Mouse (Mus musculus): ENCODE measurements around the gene Masp2. TPM values are rescaled to one million over a fixed set of nuclear protein-coding genes. Genes with fewer than 3 reads are reported as not detected.

Gene Masp2
- total and polyA plus RNA-seq, 3 experiments = 0.11 to 0.85 (median 0.21) TPM

- Histone ChIP-seq H3K27ac (ENCODE audit: insufficient read depth, low read depth) (no peak overlapping the region), H3K9me3 (replicated peaks; ENCODE audit: low read length) (no peaks in the 10 kb centered on the region), H3K4me2 (ENCODE audit: insufficient read depth, low read depth, poor library complexity, severe bottlenecking) (peak overlapping the region; percentile 95; the same call in 1 of the 2 replicates), H3K79me2 (replicated peaks; ENCODE audit: control insufficient read depth, extremely low read depth, insufficient read depth, poor library complexity, severe bottlenecking) (peaks cover 70% of the 10 kb centered on the region), H3K27me3 (replicated peaks) (no peaks in the 10 kb centered on the region), H3K4me3 (replicated peaks in 1 of 3; ENCODE audit: low read depth in 2 of 3, low read length in 2 of 3, poor library complexity in 1 of 3) (peak overlapping the region in 1 of 3 experiments; percentile 94), H3K4me1 (ENCODE audit: control insufficient read depth in 1 of 2, insufficient read depth in 2 of 2) (peaks cover 6 to 59% of the 10 kb centered on the region in 2 experiments), H3K36me3 (replicated peaks in 1 of 2; ENCODE audit: control insufficient read depth in 1 of 2, insufficient read depth in 1 of 2, low read length in 1 of 2) (peaks cover 55 to 64% of the 10 kb centered on the region in 2 experiments), H3K9ac (ENCODE audit: insufficient read depth, low read depth) (no peak overlapping the region; the same call in 1 of the 2 replicates)
- dilution Hi-C loops (cut with MboI; ENCODE audit: extremely low pct_ligation_motif_present, extremely low pct_unique_long_range_greater_than_20kb, low sequenced_read_pairs) = no loop called here
- in situ Hi-C loops (cut with MboI; ENCODE audit: low pct_ligation_motif_present, low pct_unique_long_range_greater_than_20kb, low sequenced_read_pairs) = loop anchor here (25.0 kb wide), 1 partner anchor 461 kb away; the partner anchor contains the start of genes Fbxo2, Fbxo44 and Fbxo6
- TF ChIP-seq ELF1 (IDR thresholded peaks at IDR 0.05; ENCODE audit: low read depth, low read length) (no peak), USF1 (IDR thresholded peaks at IDR 0.05; ENCODE audit: low read depth, low read length) (no peak), RAD21 (IDR thresholded peaks at IDR 0.05; ENCODE audit: low read depth, low read length) (no peak), TBP (conservative IDR thresholded peaks at IDR 0.05; ENCODE audit: low read depth, low read length) (no peak), POLR2AphosphoS2 (IDR thresholded peaks at IDR 0.05; ENCODE audit: low read depth, low read length) (0 out of 2 replicates have a peak, but pooled peaks have one; percentile 41), POLR2A (IDR thresholded peaks at IDR 0.05; ENCODE audit: low read depth, low read length) (no peak)
- DNase-seq (ENCODE audit: extremely low read depth) = no peak
These were observed 21.3 kb downstream of the Masp2 start for GRCm38 (mm10) chr4:148623609-148624008.

GRCm38 (mm10) chr4:148625010-148625409, 22.7 kb downstream of the Masp2 start:
- H3K9ac ChIP-seq (ENCODE audit: insufficient read depth, low read depth) = peak overlapping the region; percentile 99
- no peaks in the 10 kb centered on the region for H3K27me3 ChIP-seq (replicated peaks)
- TF ChIP-seq USF2 (conservative IDR thresholded peaks at IDR 0.05; ENCODE audit: low read depth, low read length) (no peak), MAX (IDR thresholded peaks at IDR 0.05; ENCODE audit: low read length) (no peak), IRF4 (IDR thresholded peaks at IDR 0.05; ENCODE audit: low read depth, low read length) (no peak), E2F4 (IDR thresholded peaks at IDR 0.05; ENCODE audit: insufficient replicate concordance, low read depth, low read length) (no peak), JUND (conservative IDR thresholded peaks at IDR 0.05; ENCODE audit: low read depth, low read length) (no peak), SIN3A (IDR thresholded peaks at IDR 0.05; ENCODE audit: low read length) (no peak), MAFK (IDR thresholded peaks at IDR 0.05; ENCODE audit: insufficient replicate concordance, low read length) (no peak), ZMIZ1 (IDR thresholded peaks at IDR 0.05; ENCODE audit: low read depth, low read length) (no peak), GABPA (IDR thresholded peaks at IDR 0.05; ENCODE audit: insufficient replicate concordance, low read depth, low read length) (no peak)
- peak overlapping the region; percentile 71 to 94 (median 87) for H3K4me3 ChIP-seq (replicated peaks in 1 of 3; ENCODE audit: low read depth in 2 of 3, low read length in 2 of 3, poor library complexity in 1 of 3)
- H3K27ac ChIP-seq (ENCODE audit: insufficient read depth, low read depth) = no peak overlapping the region
- in situ Hi-C loops (cut with MboI; ENCODE audit: low pct_ligation_motif_present, low pct_unique_long_range_greater_than_20kb, low sequenced_read_pairs) (no loop called here), dilution Hi-C loops (cut with MboI; ENCODE audit: extremely low pct_ligation_motif_present, extremely low pct_unique_long_range_greater_than_20kb, low sequenced_read_pairs) (no loop called here)
- H3K79me2 ChIP-seq (replicated peaks; ENCODE audit: control insufficient read depth, extremely low read depth, insufficient read depth, poor library complexity, severe bottlenecking) = peaks cover 61% of the 10 kb centered on the region
- no peak for DNase-seq (ENCODE audit: extremely low read depth)
- H3K36me3 ChIP-seq (replicated peaks in 1 of 2; ENCODE audit: control insufficient read depth in 1 of 2, insufficient read depth in 1 of 2, low read length in 1 of 2) = peaks cover 41 to 50% of the 10 kb centered on the region in 2 experiments
- H3K4me1 ChIP-seq (ENCODE audit: control insufficient read depth in 1 of 2, insufficient read depth in 2 of 2) = peaks cover 6 to 48% of the 10 kb centered on the region in 2 experiments
- H3K9me3 ChIP-seq (replicated peaks; ENCODE audit: low read length) = no peaks in the 10 kb centered on the region
- peak overlapping the region; percentile 95 for H3K4me2 ChIP-seq (ENCODE audit: insufficient read depth, low read depth, poor library complexity, severe bottlenecking)
